Mouse (Mus musculus) neural tube, embryonic 12.5 days (tissue): ENCODE results near the gene Tm6sf1. TPM values are rescaled to one million over a fixed set of nuclear protein-coding genes. Genes with fewer than 3 reads are reported as not detected.
A peak's percentile ranks its signal among the peaks of the same experiment; 100 is the strongest.

ENCODE experiments used
- ATAC-seq: fragments of 200-750 bp; cut with Nextera tagmentation; 2 replicates; pipeline ENCODE4 v1.8.0; 2017; ENCODE audit warnings: low read depth, mild to moderate bottlenecking, moderate TSS enrichment, moderate library complexity; ENCODE audit not compliant: low FRiP score
- H3K27ac ChIP-seq: fragments of 300-500 bp; sonication (generic); 2 replicates; pipeline ENCODE4 v1.5.1; 2016
- H3K27me3 ChIP-seq: fragments of 300-500 bp; sonication (generic); replicated peaks from 2 replicates; pipeline ENCODE4 v1.6.1; 2016; ENCODE audit warnings: mild to moderate bottlenecking
- H3K36me3 ChIP-seq: fragments of 300-500 bp; sonication (generic); 2 replicates; pipeline ENCODE4 v1.6.1; 2016; ENCODE audit warnings: mild to moderate bottlenecking
- H3K4me1 ChIP-seq: fragments of 300-500 bp; sonication (generic); 2 replicates; pipeline ENCODE4 v1.6.1; 2016
- H3K4me2 ChIP-seq: fragments of 300-500 bp; sonication (generic); replicated peaks from 2 replicates; pipeline ENCODE4 v1.6.1; 2016; ENCODE audit warnings: mild to moderate bottlenecking
- H3K4me3 ChIP-seq: fragments of 300-500 bp; sonication (generic); 2 replicates; pipeline ENCODE4 v1.5.1; 2016
- H3K9ac ChIP-seq: fragments of 300-500 bp; sonication (generic); 2 replicates; pipeline ENCODE4 v1.6.1; 2016; ENCODE audit warnings: mild to moderate bottlenecking
- H3K9me3 ChIP-seq: fragments of 300-500 bp; sonication (generic); 2 replicates; pipeline ENCODE4 v1.6.1; 2016; ENCODE audit warnings: mild to moderate bottlenecking
- WGBS: fragments of 180-500 bp; shearing (Covaris S2); methylation state at CpG from one replicate; pipeline ENCODE4 v1.1.7; 2016; 5-methylcytosine and 5-hydroxymethylcytosine counted together
- polyA plus RNA-seq: library from polyadenylated mRNA; unstranded; fragments of >200 nt; fragmentation: Nextera tagmentation; extraction: Ambion mirVana; gene quantifications from 2 replicates; pipeline ENCODE4 v1.2.1, GENCODE M21; 2016

The Tm6sf1 gene
- polyA plus RNA-seq, 1 experiment from 2014 or later = 16.6 TPM

DNA sequence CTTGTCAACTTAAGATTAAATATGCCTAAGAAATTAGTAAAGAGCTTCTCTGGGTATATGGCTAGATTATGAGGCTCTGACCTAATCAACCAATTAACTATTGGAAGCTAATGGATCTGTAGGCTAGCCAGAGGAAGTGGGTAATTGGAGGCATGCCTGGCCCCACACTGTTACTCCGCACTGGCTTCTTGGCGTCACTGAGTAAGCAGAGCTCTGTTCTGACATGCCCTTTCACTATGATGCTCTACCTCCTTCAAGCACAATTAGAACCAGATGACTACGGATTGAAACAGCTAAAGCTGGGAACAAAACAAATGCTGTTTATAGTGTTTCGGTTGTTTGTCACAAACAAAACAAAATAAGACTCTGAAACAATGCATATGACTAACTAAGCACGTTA is 59.5 kb downstream of the Tm6sf1 start:
- H3K9ac ChIP-seq = no peak overlapping the region
- no peak for ATAC-seq
- H3K27me3 ChIP-seq = no peaks in the 10 kb centered on the region
- no peaks in the 10 kb centered on the region for H3K9me3 ChIP-seq
- H3K4me1 ChIP-seq = no peaks in the 10 kb centered on the region
- H3K4me2 ChIP-seq = no peak overlapping the region
- no peak overlapping the region for H3K4me3 ChIP-seq
- 64% methylated on average over 5 of the region's 5 CpGs for WGBS
- no peak overlapping the region for H3K27ac ChIP-seq
- H3K36me3 ChIP-seq = no peaks in the 10 kb centered on the region

DNA sequence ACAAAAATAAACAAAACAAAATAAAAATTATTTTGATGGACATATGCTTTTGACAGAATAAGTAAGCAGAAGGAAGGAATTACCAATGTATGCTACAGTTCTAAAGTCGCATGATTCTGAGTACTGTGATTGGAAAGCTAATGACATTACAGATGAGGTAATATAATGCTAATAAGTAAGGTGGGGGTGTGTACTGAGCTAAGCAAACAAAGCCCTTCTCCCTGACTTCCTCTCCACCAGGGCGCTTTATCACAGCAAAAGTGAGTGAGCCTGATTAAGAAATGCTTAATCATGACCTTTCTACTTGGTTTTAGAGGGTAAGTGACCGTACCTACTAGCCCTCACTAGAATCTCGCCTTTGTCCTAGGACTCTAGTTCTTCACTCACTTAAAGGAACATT is 61.5 kb downstream of the Tm6sf1 start:
- Histone ChIP-seq H3K27me3 (no peaks in the 10 kb centered on the region), H3K4me3 (no peak overlapping the region), H3K9me3 (no peaks in the 10 kb centered on the region), H3K9ac (no peak overlapping the region), H3K4me2 (no peak overlapping the region), H3K4me1 (no peaks in the 10 kb centered on the region), H3K36me3 (no peaks in the 10 kb centered on the region), H3K27ac (no peak overlapping the region)
- ATAC-seq = no peak
- 80% methylated on average over 4 of the region's 4 CpGs for WGBS

DNA sequence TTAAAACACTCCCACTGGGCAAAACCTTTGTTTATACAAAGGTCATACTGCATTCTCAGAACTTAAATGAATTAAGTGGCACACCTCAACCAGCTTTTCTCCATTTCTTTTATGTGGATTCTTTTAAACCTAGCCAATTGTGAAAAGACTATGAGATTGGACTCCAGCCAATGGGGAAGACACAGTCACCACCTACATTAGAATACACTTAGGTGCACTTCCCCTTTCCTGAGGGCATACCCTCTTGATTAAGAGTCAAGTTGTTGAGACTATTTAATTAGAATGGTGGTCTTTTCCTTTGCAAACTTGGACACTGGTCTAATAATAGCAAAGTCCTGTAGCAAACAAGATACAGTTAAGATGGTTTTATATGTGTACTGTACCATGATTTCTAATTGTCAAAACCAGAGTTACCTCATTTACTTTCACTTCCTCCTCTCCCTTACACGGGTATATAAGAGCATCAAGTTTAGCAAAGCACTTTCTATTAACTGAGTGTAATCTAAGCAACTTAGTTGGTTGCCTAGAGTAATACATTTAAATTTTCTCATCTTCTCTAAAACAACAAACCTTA is 62.7 kb downstream of the Tm6sf1 start:
- no peak for ATAC-seq
- H3K36me3 ChIP-seq = no peaks in the 10 kb centered on the region
- H3K9ac ChIP-seq = no peak overlapping the region
- H3K27ac ChIP-seq = no peak overlapping the region
- WGBS = 93% methylated on average over 1 of the region's 1 CpGs
- H3K4me2 ChIP-seq = no peak overlapping the region
- no peaks in the 10 kb centered on the region for H3K9me3 ChIP-seq
- H3K4me1 ChIP-seq = no peaks in the 10 kb centered on the region
- no peaks in the 10 kb centered on the region for H3K27me3 ChIP-seq
- H3K4me3 ChIP-seq = no peak overlapping the region

DNA sequence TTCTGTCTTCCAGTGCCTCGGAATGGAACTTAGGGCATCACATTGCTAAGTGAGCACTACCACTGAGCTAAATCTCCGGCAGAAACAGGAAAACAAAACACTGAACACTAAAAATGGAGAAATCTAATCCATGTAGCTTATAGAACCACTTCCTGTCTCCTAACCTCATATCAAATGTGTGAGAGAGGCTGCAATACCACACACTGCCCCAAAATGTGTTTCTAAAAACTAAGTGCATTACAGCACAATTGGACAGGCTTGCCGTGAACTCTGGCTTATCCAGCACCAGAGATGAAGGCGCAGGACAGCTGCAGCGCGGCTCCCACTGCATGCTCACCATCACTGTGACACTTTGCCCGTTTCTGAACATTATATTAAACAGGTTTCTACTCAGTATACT is 70.2 kb downstream of the Tm6sf1 start:
- Histone ChIP-seq H3K9me3 (no peaks in the 10 kb centered on the region), H3K9ac (no peak overlapping the region), H3K36me3 (no peaks in the 10 kb centered on the region), H3K4me2 (no peak overlapping the region), H3K27ac (no peak overlapping the region), H3K27me3 (no peaks in the 10 kb centered on the region), H3K4me3 (no peak overlapping the region), H3K4me1 (peaks cover 15% of the 10 kb centered on the region)
- ATAC-seq = no peak
- WGBS = 81% methylated on average over 7 of the region's 7 CpGs

DNA sequence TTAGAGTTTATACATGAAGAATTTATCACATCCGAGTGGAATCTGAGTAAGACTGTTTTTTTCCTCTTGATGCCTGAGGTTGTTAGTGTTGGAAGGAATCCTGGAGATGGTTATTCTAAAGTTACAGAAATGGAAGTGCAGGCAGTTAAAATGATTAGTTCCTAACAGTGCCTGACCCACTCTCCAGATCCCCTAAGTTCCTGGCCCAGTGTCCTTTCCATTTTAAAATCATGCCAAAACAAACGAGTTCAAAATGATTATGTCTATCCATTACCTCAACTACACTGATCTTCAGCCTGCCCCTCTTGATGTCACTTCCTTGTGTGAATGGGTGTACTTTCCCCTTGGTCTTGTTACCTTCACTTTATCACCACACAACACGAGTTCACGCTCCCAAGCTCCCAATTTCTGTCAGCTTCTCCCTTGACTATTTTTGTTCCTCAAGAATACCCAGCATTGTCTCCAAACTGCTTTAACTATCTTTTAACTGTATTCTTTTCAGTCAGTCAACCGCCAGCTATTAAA is 73.8 kb downstream of the Tm6sf1 start:
- Histone ChIP-seq H3K9me3 (no peaks in the 10 kb centered on the region), H3K27me3 (no peaks in the 10 kb centered on the region), H3K36me3 (no peaks in the 10 kb centered on the region), H3K4me3 (peak overlapping the region; percentile 92), H3K9ac (peak overlapping the region; percentile 98), H3K4me2 (peak overlapping the region; percentile 74), H3K4me1 (peaks cover 19% of the 10 kb centered on the region), H3K27ac (no peak overlapping the region)
- ATAC-seq = no peak
- WGBS = 42% methylated on average over 5 of the region's 5 CpGs

DNA sequence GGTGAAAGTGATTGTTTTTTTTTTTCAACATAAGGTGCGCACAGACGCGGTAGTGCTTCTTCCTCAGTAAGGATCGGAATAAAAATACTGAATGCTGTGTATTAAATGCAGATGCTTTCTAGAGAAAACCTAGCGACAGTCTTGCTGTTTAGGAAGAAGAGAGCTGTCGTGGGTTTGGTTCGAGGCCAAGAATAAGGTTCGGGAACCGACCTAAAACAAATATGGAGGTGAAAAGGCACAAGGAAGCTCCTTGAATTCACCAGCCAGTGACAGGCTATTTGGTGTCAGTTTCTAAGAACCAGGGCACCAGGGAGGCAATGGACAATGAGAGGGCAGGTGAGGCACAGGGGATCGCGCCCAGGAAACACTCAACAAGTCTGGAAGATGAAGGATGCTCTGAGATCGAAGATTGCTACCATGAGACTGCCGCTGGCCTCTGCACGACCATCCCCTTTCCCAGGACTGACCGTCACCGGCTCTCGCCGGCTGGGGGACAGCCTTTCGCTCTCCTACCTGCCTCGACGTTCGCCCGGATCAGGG is 74.3 kb downstream of the Tm6sf1 start:
- peaks cover 19% of the 10 kb centered on the region for H3K4me1 ChIP-seq
- H3K27ac ChIP-seq = peak overlapping the region; percentile 96; the same call in 1 of the 2 replicates
- 7% methylated on average over 23 of the region's 23 CpGs for WGBS
- H3K9ac ChIP-seq = peak overlapping the region; percentile 98
- no peaks in the 10 kb centered on the region for H3K36me3 ChIP-seq
- H3K4me2 ChIP-seq = peak overlapping the region; percentile 74
- no peaks in the 10 kb centered on the region for H3K9me3 ChIP-seq
- peak overlapping the region; percentile 92 for H3K4me3 ChIP-seq
- ATAC-seq = peak; percentile 30
- H3K27me3 ChIP-seq = no peaks in the 10 kb centered on the region

DNA sequence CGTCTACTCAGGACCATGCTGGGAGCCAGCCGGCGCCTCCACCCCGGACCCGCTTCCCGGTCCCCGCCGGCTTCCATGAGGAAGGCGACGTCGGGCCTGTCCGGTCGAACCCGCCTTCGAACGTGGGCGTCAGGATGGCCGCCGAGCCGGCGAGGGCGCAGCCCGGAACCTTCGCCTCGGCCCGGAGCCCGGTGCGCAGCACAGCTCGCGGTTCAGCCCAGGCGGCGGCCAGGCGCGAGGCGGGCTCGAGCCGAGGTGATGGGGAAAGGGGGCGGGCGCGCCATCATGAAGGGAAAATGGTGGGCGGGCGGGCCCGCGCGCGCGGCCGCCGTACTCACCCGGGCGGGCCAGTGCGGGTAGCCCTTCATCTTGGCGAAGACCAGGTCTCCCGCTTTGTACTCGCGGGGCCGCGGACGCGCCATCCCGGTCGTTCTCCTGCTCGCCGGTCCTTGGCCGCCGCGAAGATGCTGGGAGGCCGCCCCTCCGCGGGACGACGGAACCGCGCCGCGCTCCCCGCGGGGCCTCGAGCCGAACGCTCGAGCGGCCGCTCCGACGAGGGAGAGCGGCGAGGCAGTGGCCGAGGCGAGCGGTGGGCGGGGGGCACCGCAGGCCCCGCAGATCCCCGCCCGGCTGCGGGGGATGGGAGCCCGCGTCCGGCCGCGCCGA is 74.9 kb downstream of the Tm6sf1 start:
- H3K36me3 ChIP-seq = no peaks in the 10 kb centered on the region
- peak overlapping the region; percentile 96 for H3K27ac ChIP-seq
- H3K9ac ChIP-seq = peak overlapping the region; percentile 98
- H3K4me2 ChIP-seq = peak overlapping the region; percentile 74
- H3K4me3 ChIP-seq = peak overlapping the region; percentile 92
- peaks cover 15% of the 10 kb centered on the region for H3K4me1 ChIP-seq
- no peaks in the 10 kb centered on the region for H3K27me3 ChIP-seq
- no peaks in the 10 kb centered on the region for H3K9me3 ChIP-seq
- WGBS = under 1% methylated on average over 102 of the region's 103 CpGs
- peak; percentile 77 for ATAC-seq

Other genes starting within 250 kb of the Tm6sf1 start
- gene Homer2, start 151.5 kb upstream of the Tm6sf1 start, polyA plus RNA-seq = 21.9 and 24.7 TPM in 2 replicates
- gene Ramac, start 96.1 kb upstream of the Tm6sf1 start, polyA plus RNA-seq = 110 and 112 TPM in 2 replicates
- 40.0 and 41.7 TPM in 2 replicates for gene 3110040N11Rik, start 69.5 kb upstream of the Tm6sf1 start, polyA plus RNA-seq
- gene Btbd1, start 29.6 kb upstream of the Tm6sf1 start, polyA plus RNA-seq = 102 and 108 TPM in 2 replicates
- gene Gm10160, start 3.2 kb upstream of the Tm6sf1 start, polyA plus RNA-seq = not detected in 2 replicates
- 57.1 and 57.4 TPM in 2 replicates for gene Hdgfl3, start 75.5 kb downstream of the Tm6sf1 start, polyA plus RNA-seq
- gene Bnc1, start 133.3 kb downstream of the Tm6sf1 start, polyA plus RNA-seq = 1.4 and 2.4 TPM in 2 replicates